Mouse (Mus musculus) yolk sac, embryonic 10.5 days (tissue): ENCODE results near the gene Stx4a.

Source experiments
- DNase-seq: peaks from one replicate; pipeline ENCODE4 v3.0.0-alpha.2; 2017; ENCODE audit warnings: low spot score

Gene Stx4a

DNA sequence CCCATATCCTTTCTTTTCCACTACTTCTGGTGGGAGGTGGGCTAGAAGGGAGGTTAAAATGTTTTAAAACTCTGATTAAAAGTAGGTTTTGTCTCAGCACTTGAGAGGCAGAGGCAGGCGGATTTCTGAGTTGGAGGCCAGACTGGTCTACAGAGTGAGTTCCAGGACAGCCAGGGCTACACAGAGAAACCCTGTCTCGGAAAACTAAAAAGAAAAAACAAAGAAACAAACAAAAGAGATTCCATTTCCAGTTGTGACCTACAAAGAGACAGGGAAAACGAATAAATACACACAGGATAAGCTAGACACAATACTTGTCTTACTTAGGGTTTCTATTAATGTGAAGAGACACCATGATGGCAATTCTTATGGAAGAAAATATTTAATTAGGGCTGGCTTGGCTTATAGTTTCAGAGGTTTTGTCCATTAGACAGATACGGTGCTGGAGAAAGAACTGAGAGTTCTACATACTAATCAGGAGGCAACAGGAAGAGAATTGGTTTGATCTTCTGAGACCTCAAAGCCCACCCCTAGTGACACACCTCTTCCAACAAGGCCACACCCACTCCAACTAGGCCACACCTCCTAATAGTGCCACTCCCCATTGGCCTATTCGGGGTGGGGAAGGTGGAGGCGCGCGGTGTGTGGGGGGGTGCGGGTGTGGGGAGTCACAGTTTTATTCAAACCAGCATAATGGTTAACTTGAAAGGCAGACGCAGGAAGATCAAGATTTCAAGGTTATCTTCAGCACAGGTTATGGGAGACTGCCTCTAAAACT lies 74.3 kb downstream of the Stx4a start:
- DNase-seq, result peak; percentile 75
